Mouse (Mus musculus) cortical plate, adult 2 months (tissue): Measurements from ENCODE around the gene Tmem132e. TPM values are rescaled to one million over a fixed set of nuclear protein-coding genes. Genes with fewer than 3 reads are reported as not detected.

Experiments used
- H3K27ac ChIP-seq: fragments of 200-500 bp; 2 replicates; pipeline ENCODE4 v1.5.1; 2012; ENCODE audit warnings: low read length, control low read depth, inconsistent platforms; ENCODE audit not compliant: insufficient read depth
- H3K4me1 ChIP-seq: fragments of 200-500 bp; 2 replicates; pipeline ENCODE4 v1.6.1; 2011; ENCODE audit warnings: low read length; ENCODE audit not compliant: control insufficient read depth, insufficient read depth
- H3K4me3 ChIP-seq: fragments of 200-500 bp; 2 replicates; pipeline ENCODE4 v1.5.1; 2011; ENCODE audit warnings: mild to moderate bottlenecking, low read length, control low read depth; ENCODE audit not compliant: insufficient read depth
- CTCF ChIP-seq: fragments of 200-500 bp; IDR thresholded peaks from 2 replicates; pipeline ENCODE4 v1.5.1; 2011; ENCODE audit warnings: mild to moderate bottlenecking, control low read depth, low read length; ENCODE audit not compliant: insufficient read depth; ENCODE audit errors: extremely low read depth
- POLR2A ChIP-seq: fragments of 200-500 bp; IDR thresholded peaks from 2 replicates; pipeline ENCODE4 v1.6.1; 2011; ENCODE audit warnings: mild to moderate bottlenecking, low read length, control low read depth; ENCODE audit not compliant: insufficient read depth; ENCODE audit errors: extremely low read depth
- polyA plus RNA-seq: library from polyadenylated mRNA; depleted of rRNA; stranded (reverse); fragments of >200 nt; gene quantifications from 2 replicates; pipeline ENCODE4 v1.2.3, GENCODE M21; 2012; rRNA removed

Gene Tmem132e
- polyA plus RNA-seq, result 7.5 and 10.3 TPM in 2 replicates

GRCm38 (mm10) chr11:82388371-82389313, at the start of gene Tmem132e:
TSS of gene Tmem132e (plus strand) at chr11:82388900.
- no peak within 1 kb of the TSS for H3K27ac ChIP-seq
- TF ChIP-seq CTCF (no peak), POLR2A (no peak)
- H3K4me3 ChIP-seq, result peak within 1 kb of the TSS; percentile 59
- no peaks in the 10 kb centered on the region for H3K4me1 ChIP-seq

- TF ChIP-seq POLR2A, result no peak
- no peak for TF ChIP-seq CTCF
These were observed 48.7 kb upstream of the Tmem132e start for GRCm38 (mm10) chr11:82339921-82340401.

GRCm38 (mm10) chr11:82340416-82340815, 48.3 kb upstream of the Tmem132e start:
- Histone ChIP-seq H3K27ac (no peak overlapping the region), H3K4me3 (no peak overlapping the region), H3K4me1 (no peaks in the 10 kb centered on the region)
- no peak for TF ChIP-seq POLR2A
- TF ChIP-seq CTCF, result no peak

More at GRCm38 (mm10) chr11:82339921-82340401, 48.7 kb upstream of the Tmem132e start:
- Histone ChIP-seq H3K4me3 (no peak overlapping the region), H3K27ac (no peak overlapping the region), H3K4me1 (no peaks in the 10 kb centered on the region)

GRCm38 (mm10) chr11:82340900-82341299, 47.8 kb upstream of the Tmem132e start:
- TF ChIP-seq POLR2A, result no peak
- TF ChIP-seq CTCF, result no peak
- Histone ChIP-seq H3K4me1 (no peaks in the 10 kb centered on the region), H3K27ac (no peak overlapping the region), H3K4me3 (no peak overlapping the region)

DNA sequence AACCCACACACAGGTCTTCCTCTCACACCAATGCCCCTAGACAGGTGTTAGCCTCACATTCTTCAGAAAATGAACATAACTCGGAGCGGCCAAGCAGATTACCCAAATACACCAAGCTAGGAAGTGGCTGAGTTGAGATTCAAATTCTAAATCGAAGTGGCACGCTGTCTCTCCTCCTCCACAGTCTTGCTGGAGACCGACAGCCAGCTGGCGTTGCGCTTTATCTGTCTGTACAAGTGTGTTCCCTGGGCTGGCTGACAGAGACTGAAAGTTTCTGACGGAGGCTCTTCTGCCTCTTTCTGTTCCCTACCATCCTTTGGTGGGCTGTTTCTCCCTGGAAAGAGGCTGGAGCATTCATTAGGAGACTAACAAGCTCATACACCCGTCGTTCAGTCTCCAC, 37.7 kb upstream of the Tmem132e start:
- Histone ChIP-seq H3K4me1 (no peaks in the 10 kb centered on the region; the same call in 1 of the 2 replicates), H3K27ac (no peak overlapping the region), H3K4me3 (no peak overlapping the region)
- TF ChIP-seq CTCF (no peak), POLR2A (no peak)

DNA sequence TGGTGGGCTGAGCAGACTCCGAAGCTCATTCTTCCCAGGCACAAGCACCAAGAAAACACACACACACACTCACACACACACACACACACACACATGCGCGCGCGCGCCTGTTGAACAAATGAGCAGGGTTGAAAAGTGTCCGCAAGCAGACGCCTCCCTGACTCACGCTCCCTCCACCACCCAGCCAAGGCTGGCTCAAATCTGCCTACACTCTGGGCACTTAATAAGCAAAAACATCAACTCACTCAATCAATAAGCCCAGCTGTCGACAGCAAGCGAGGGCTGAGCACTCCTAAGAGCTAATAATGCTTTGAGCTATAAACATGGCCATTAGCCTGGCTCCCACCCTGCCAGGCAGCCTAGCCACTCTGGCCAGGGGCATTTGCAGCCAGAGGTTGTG, 18.5 kb upstream of the Tmem132e start:
- H3K4me3 ChIP-seq, result no peak overlapping the region
- H3K4me1 ChIP-seq, result no peaks in the 10 kb centered on the region
- no peak overlapping the region for H3K27ac ChIP-seq
- TF ChIP-seq CTCF, result no peak
- no peak for TF ChIP-seq POLR2A

DNA sequence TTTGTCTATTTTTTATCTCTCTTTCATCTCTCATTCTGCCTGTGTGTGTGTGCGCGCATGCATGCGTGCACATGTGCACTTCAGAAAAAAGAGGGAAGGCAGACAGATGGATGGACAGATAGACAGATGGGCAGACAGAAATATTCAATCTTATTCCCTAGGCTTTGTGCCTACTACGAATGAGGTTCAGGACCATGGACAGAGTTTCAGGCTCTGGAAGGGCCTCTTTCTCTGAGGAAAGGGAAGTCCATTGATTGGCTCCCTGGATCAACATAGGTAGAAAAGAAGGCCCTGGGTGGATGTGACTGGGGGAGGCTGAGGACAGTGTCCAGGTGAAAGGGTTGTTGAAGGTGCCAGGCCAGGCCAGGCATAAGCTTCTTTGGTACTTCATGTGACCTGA, 17.1 kb upstream of the Tmem132e start:
- Histone ChIP-seq H3K27ac (no peak overlapping the region), H3K4me1 (no peaks in the 10 kb centered on the region), H3K4me3 (no peak overlapping the region)
- no peak for TF ChIP-seq POLR2A
- TF ChIP-seq CTCF, result no peak

- H3K4me3 ChIP-seq, result no peak overlapping the region
- H3K27ac ChIP-seq, result no peak overlapping the region
- no peaks in the 10 kb centered on the region; the same call in 1 of the 2 replicates for H3K4me1 ChIP-seq
- no peak for TF ChIP-seq CTCF
- no peak for TF ChIP-seq POLR2A
These were observed 8.0 kb upstream of the Tmem132e start for GRCm38 (mm10) chr11:82380606-82381202.

DNA sequence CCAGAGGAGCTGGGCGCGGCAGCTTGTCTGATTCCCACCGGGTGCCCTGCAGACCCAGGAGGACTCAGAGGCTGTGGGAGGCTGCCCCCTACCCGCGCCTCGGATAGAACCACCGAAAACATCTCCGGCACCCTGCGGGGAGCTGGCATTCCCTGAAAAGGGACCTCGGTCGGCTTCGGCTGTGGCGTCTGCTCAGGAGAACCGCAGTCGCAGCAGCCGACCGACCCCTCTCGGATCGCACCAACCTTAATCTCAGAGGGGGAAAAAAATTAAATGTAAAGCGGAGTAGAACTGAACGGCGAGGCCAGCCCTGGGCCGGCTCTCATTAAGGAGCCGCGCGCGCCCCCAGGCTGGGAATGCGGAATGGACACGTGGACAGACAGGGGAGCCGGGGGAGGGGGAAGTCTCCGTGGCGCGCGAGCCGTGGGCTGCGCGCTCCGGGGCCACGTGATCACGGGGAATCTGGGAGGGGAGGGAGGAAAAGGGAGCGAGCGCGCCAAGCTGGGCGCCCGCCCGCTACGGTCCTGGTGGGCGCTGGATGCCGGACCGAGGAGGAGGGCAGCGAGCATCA, 1.6 kb upstream of the Tmem132e start:
- no peak overlapping the region for H3K27ac ChIP-seq
- TF ChIP-seq POLR2A (peak; percentile 32; the same call in 1 of the 2 replicates), CTCF (no peak)
- peak overlapping the region; percentile 59 for H3K4me3 ChIP-seq
- no peaks in the 10 kb centered on the region for H3K4me1 ChIP-seq
